Mouse (Mus musculus) adrenal gland, postnatal 36 days (tissue): ENCODE data around the gene Hist1h3i. TPM values are rescaled to one million over a fixed set of nuclear protein-coding genes. Genes with fewer than 3 reads are reported as not detected.
"Not testable (repeated sequence)": the region's sequence is repeated elsewhere in the genome, so short reads cannot be mapped to it uniquely, and the experiment has no call there.

ENCODE experiments used
- DNase-seq, 2 experiments: peaks; one replicate each; pipeline ENCODE4 v3.0.0; 2021; ENCODE audit warnings: mixed read lengths in 1 of 2
- total RNA-seq, 2 experiments: library from RNA; stranded (reverse); gene quantifications; 2 replicates each; pipeline ENCODE4 v1.2.3; 2021

Gene Hist1h3i
- total RNA-seq, 2 experiments from 2014 or later, result 61.4 to 73.9 TPM

- not testable (repeated sequence) for DNase-seq
Observed at GRCm38 (mm10) chr13:21782361-21783254, 562 bp downstream of the Hist1h3i start.

- no peak for DNase-seq
Observed at GRCm38 (mm10) chr13:21781639-21782038, 1.5 kb downstream of the Hist1h3i start.

- DNase-seq, result no peak
Observed at GRCm38 (mm10) chr13:21781021-21781555, 2.1 kb downstream of the Hist1h3i start.

GRCm38 (mm10) chr13:21779767-21780731 lies 3.1 kb downstream of the Hist1h3i start, which contains the start of gene Hist1h1b:
Hist1h1b (minus strand) TSS chr13:21780625.
- DNase-seq, result peak; percentile 78 to 83

GRCm38 (mm10) chr13:21778814-21779766 lies 4.1 kb downstream of the Hist1h3i start:
- peak; percentile 68 to 76 for DNase-seq

- no peak for DNase-seq
Observed at GRCm38 (mm10) chr13:21755707-21756106, 27.5 kb downstream of the Hist1h3i start.

GRCm38 (mm10) chr13:21754294-21755001 lies 28.7 kb downstream of the Hist1h3i start:
- peak; percentile 63 for DNase-seq

- peak; percentile 46 to 62 for DNase-seq
Observed at GRCm38 (mm10) chr13:21753524-21754285, 29.5 kb downstream of the Hist1h3i start, which contains the start of the genes Hist1h2ak and Hist1h2bn. Hist1h2ak (minus strand) TSS chr13:21753827. Hist1h2bn (plus strand) TSS chr13:21754123.

GRCm38 (mm10) chr13:21753051-21753523 lies 30.1 kb downstream of the Hist1h3i start:
- DNase-seq, result no peak

- no peak for DNase-seq
Observed at GRCm38 (mm10) chr13:21752356-21752755, 30.8 kb downstream of the Hist1h3i start.

GRCm38 (mm10) chr13:21751827-21752226 lies 31.3 kb downstream of the Hist1h3i start:
- DNase-seq, result no peak

- DNase-seq, result no peak
Observed at GRCm38 (mm10) chr13:21751417-21751816, 31.8 kb downstream of the Hist1h3i start.

- peak; percentile 86 to 91 for DNase-seq
Observed at GRCm38 (mm10) chr13:21750159-21751017, 32.8 kb downstream of the Hist1h3i start, which contains the start of gene Hist1h4k. Hist1h4k (minus strand) TSS chr13:21750505.

GRCm38 (mm10) chr13:21749387-21750158 lies 33.6 kb downstream of the Hist1h3i start:
- no peak for DNase-seq

GRCm38 (mm10) chr13:21745006-21745405 lies 38.2 kb downstream of the Hist1h3i start:
- no peak for DNase-seq

- DNase-seq, result peak; percentile 70 to 79
Observed at GRCm38 (mm10) chr13:21734906-21735767, 48.0 kb downstream of the Hist1h3i start, which contains the start of gene Hist1h4j. Hist1h4j (plus strand) TSS chr13:21735064.
